Mouse (Mus musculus): ENCODE measurements around the gene Hsd17b11.

Hsd17b11 gene

DNA sequence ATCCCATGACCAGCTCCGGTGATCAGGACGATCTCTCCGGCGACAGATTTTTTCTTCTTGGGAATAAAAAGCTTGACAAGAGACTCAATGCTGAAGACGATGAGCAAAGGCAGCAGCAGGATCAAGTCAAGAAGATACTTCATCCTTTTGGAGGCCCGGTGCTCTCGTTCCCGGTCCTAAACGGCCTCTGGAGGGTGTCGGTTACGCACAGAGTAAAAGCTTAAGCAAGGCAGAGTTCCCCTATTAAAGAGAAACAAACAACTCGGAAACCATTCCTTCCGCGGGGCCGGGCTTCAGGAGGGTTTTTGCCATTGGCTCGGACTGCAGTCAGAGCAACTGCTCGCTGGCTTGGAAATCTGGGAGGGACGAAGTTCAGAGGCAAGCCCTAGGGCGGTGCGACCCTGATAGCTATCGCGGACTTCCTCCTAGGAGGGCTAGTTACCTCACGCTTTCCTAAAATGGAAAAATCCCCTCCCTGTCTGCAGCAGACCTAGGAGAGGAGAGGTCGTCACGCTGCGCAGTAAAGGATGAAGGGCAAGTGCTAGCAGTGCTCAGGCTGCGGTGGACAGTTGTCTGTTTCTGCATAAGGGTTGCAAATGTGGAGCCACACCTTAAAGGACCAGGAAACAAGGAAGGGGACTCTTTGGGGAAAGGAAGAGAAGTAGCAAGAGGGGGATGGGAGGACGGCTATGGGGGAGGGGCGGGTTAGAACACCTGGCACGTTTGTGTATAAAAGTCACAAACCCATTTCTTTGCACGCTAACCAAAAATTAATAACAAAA, at the start of gene Hsd17b11:
Gene Hsd17b11, minus strand, starts transcription at position 323 of the 782 bp plus-strand sequence.
- DNase-seq (ENCODE audit: low read depth, low spot score): peak; percentile 94

- DNase-seq (ENCODE audit: low read depth, low spot score): no peak
These were observed 49.3 kb upstream of the Hsd17b11 start for GRCm38 (mm10) chr5:104071048-104071447.

DNA sequence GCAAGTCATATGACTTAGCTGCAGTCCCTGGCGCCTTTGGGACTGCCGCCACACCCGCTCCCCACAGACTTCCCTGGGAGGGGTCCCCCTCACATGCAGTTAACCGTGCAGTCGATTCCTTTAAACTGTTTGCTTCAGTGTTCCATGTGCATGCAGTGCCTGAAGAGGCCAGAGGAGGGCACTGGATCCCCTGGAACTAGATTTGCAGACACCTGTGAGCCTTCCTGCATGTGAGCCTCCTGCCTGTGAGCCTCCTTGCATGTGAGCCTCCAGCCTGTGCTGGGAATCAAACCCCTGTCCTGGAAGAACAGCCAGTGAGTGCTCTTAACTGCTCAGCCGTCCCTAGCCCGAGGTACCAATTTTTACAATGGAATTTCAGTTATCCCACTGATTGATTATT, 47.0 kb upstream of the Hsd17b11 start:
- peak; percentile 56 for DNase-seq (ENCODE audit: low read depth, low spot score)

DNA sequence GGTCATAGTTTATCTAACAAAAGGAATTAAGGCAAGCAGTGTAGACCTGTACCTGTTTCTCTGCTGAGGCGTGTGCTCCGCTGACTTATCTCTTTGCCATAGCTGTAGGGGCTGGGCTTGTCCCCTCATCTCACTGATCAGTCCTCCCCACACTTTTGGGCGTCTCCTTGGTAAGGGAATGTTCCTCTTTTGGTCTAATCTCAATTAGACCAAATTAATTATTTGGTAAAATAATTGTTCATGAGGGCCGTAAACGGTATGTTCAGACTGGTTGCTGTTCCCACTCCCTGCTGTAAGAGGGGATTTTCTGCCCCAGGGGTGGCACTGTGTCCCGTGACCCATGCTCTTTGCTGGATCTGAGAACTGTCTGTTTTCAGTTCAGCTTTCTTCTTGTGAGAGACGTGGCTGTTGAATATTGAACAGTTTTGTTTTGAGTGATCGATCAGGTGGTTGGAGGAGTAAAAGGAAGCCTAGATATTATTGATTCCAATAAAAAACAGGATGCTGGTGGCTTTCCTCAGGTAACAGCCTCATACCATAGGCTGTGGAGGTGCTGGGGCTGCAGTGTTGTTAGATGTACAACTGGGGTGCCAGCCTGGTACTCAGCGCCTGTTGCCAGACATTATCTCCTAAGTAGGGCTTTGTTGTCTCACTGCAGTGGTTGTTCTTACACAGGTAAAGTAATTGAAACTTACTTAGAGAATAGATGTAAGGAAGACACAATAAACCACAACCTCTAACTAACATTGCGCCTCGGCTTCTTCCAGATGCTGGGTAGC, 41.2 kb upstream of the Hsd17b11 start:
- no peak for DNase-seq (ENCODE audit: low read depth, low spot score)

GRCm38 (mm10) chr5:104061936-104062772, 40.4 kb upstream of the Hsd17b11 start:
- DNase-seq (ENCODE audit: low read depth, low spot score): peak; percentile 71

GRCm38 (mm10) chr5:104060429-104060828, 38.7 kb upstream of the Hsd17b11 start:
- no peak for DNase-seq (ENCODE audit: low read depth, low spot score)

DNA sequence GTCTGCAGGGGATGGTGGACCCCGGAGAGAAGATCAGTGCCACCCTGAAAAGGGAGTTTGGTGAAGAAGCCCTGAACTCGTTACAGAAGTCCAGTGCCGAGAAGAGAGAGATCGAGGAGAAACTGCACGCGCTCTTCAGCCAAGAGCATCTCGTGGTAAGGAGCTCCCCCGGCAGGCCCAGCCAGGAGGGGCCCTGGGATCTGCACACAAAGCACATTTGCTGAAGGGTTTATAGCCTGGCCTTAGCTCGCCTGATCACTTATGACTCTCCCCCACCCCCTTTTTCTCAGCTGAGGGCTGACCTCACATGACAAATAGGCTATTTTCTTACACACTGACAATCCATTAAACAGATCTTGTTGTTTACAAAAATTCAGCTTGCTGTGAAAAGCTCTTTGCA, 37.9 kb upstream of the Hsd17b11 start:
- DNase-seq (ENCODE audit: low read depth, low spot score): no peak

- peak; percentile 53 for DNase-seq (ENCODE audit: low read depth, low spot score)
These were observed 36.3 kb upstream of the Hsd17b11 start for GRCm38 (mm10) chr5:104058021-104058420.

GRCm38 (mm10) chr5:104056295-104056694, 34.6 kb upstream of the Hsd17b11 start:
- no peak for DNase-seq (ENCODE audit: low read depth, low spot score)

- no peak for DNase-seq (ENCODE audit: low read depth, low spot score)
These were observed 34.1 kb upstream of the Hsd17b11 start for GRCm38 (mm10) chr5:104055816-104056215.

DNA sequence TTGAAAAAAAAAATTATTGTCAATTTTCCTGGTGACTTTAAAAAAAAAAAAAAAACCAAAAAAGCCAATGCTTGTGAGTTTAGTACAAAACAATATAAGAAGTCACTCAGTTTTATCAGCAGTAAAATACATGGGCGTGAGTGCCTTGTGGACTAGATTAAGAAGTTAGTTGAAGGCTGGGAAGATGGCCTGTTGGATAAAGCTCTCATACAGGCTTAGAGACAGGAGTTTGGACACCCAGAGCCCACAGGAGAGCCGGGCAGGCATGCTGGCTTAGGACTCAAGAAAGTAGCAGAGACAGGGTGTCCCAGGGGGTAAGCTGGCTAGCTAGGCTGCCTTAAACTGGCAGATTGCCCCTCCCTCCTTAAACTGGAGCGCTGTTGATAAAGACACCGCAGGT, 33.2 kb upstream of the Hsd17b11 start:
- no peak for DNase-seq (ENCODE audit: low read depth, low spot score)

GRCm38 (mm10) chr5:104052956-104053355, 31.2 kb upstream of the Hsd17b11 start:
- peak; percentile 86 for DNase-seq (ENCODE audit: low read depth, low spot score)

DNA sequence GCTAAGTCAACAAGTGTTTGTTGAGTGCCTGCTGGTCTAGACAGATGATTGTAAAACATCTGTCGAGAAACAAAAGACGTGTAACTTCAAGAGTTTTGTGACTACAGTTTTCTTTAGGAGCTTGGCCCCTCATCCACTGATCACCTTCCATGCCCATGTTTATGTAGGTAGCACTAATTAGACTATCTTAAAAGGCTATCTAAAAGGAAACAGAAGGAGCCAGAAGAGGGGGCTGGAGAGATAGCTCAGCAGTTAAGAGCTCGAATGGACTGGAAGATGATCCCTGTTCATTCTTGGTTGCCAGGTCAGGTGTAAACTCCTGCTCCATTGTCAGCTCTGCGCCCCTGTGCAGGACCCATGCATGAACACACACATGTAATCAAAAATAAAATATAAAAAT, 26.4 kb upstream of the Hsd17b11 start:
- DNase-seq (ENCODE audit: low read depth, low spot score): peak; percentile 25

DNA sequence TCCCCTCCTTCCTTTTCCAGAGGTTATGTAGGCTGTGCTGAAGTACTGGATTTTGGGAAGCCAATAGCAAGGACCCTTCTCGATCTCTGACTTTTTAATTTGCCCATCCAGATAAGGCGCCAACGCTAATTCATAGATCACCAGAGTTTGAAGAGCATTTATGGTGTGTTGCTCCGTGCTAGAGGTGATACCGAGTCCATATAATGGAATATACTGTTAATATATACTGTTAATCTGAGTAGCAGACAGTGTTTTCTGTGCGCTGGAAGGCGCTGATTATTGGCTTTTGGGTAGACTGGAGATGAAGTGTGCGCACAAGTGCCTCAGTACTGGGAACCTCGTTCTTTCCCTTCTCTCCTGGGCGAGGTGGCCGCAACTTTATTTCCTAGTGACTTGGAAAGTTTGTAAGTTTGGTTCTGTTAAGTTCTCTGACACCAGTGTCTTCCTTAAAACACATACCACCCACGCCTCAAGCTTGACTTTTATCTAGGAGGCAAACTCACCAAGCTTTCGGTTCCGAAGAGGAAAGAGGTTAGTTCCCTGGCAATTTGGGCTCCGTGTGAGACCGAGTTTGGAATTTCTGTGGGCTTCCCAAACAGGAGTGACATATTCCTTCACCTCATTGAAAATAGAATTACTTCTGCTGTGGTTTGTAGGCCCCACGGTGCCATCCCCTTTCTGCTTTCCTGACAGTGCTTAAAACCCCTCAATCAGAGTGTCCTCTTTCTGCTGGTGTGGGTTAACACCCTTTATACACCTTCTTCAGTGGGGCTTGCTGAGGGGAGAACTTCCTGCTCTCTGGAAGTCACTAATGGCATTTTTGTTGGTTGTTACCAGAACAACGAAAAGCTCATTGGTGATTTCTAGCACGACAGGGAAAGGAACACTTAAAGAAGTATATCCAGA, 25.7 kb upstream of the Hsd17b11 start:
- no peak for DNase-seq (ENCODE audit: low read depth, low spot score)

DNA sequence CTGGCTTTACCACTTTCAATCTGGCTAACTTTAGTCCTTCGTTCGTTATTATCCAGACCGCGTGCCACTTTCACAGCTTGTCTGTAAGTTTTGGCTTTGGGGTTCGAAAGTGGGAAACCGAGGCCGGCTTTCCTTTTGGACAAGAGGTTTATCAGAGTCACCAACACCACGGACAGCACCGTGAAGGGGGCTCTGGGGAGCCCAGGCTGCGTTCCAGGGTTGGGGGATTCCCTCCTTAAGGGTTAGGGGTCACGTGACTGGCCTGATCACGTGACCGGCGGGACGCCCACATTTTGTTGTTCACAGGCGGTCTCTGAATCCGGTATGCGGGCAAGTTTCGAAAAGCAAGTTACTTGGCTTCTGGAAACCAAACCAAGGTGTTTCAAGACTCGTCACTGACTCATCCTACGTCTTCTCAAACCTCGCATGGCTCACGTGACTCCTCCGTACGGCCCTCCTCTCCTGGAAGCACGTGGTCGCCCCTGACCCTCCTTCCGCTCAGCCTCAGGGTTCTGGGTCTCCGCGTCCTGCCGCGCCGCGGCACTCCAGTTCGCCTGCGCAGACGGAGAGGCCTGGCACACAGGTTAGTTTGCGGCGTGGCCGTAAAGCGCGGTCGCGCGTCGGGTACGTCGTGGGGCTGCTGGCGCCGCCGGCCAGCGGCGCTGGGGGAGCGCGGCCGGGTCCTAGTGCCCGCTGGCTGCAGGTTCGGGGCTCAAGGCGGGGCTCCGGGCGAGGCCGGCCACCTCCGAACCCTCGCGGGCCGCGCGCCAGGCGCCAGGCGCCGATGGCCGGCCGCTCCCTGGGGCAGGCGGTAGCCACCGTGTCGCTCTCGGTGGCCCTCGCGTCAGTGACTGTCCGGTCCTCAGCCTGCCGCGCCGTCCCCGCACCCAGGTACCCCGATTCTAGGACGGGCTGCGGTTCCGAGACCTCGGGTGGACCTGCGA, 24.8 kb upstream of the Hsd17b11 start, which contains the start of gene Nudt9:
Gene Nudt9, plus strand, starts transcription at position 51 of the 944 bp plus-strand sequence.
- peak; percentile 99 for DNase-seq (ENCODE audit: low read depth, low spot score)

GRCm38 (mm10) chr5:104043704-104044103, 22.0 kb upstream of the Hsd17b11 start:
- no peak for DNase-seq (ENCODE audit: low read depth, low spot score)

DNA sequence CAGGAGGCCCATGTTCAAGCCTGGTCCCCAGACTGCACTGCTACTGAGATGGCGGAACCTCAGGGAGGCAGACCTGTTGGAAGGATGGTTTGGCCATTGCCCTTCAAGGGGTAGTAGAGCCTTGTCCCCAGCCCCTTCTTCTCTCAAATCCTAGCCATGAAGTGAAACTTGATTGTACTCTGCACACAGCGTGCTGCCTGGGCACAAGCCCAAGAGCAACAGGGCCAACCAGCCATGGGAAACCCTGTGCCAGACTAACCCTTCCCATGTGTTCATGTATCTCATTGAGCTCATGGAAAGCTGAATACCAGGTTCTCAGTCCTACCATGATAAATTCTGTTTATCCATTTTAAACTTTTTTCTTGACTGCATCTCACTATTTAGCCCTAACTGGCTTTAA, 21.2 kb upstream of the Hsd17b11 start:
- no peak for DNase-seq (ENCODE audit: low read depth, low spot score)

DNA sequence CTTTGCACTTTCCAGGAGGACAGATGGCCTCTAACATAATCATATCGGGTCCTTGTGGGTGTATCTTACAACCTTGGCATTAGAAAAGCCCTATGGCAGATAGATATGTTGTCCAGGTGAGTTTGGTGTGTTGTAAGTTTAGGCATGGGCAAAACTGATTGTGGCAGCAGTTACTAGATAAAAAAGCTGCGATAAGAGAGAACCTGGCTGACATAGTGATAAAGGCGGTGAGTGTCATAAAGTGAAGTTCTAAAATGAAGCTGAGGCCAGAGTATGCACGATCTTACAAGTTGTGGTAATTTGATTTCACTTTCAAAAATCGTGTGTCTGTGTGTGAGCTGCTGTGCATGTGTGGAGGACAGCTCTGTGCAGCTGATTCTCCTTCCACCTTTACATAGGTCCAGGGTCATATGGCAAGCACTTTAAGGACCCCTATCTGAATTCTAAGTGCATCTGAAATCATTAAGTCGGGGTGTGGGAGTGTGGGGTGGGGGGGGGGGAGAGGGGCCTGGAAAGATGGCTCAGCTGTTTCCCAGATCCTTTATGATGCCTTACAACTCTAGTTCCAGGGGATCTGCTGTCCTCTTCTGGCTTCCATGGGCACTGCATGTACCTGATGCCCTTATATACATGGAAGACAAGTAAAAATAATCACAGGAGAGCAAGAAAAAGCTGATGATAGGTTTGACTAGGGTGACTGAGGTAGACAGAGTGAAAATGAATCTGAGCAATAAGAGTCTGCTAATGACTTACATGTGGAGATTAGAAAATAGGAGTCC, 17.6 kb upstream of the Hsd17b11 start:
- DNase-seq (ENCODE audit: low read depth, low spot score): peak; percentile 64

DNA sequence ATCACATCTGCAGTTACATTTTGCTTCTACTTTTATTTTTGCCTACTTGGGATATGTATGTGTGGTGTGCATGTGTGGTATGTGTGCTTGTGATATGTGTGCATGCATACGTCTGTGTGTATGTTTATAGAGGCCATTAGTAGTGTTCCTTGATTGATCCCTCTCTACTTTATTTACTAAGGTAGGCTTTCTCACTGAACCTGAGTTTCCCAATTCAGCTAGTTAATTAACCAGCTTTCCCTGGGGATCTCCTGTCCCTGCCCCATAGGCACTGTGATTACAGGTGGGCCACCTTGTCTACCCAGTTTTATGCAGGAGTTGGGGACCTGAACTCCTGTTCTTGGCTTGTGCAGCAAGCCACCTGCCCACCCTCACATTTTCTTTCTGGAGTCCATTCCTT, 15.0 kb upstream of the Hsd17b11 start:
- DNase-seq (ENCODE audit: low read depth, low spot score): no peak
